Mouse (Mus musculus) CD4-positive, CD25-positive, alpha-beta regulatory T cell, adult 2 months (primary cell): ENCODE measurements around the gene Eln.

Experiments
- DNase-seq: peaks from one replicate; pipeline ENCODE4 v3.0.0-alpha.2; 2012; ENCODE audit warnings: low read depth, low spot score

Eln gene

DNA sequence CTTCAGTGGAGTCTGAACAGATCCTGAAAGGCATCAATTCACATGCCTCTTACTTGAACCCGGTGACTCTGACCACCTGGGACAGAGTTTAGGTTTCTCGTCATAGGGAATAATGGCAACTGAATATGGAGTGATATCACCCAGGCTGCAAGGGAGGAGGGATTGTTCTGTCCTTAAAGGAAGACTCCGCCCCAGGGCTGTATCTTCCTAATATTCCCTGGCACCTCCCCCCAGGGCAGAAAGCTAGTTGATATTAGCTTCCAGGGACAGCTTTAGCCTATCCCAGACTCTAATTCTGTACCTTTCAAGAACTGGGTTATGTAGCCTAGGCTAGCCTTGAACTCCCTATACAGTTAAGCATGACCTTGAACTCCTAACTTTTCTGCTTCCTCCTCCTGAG is 2.1 kb downstream of the Eln start:
- DNase-seq = no peak

GRCm38 (mm10) chr5:134743991-134744390 is 3.1 kb downstream of the Eln start:
- DNase-seq = no peak

DNA sequence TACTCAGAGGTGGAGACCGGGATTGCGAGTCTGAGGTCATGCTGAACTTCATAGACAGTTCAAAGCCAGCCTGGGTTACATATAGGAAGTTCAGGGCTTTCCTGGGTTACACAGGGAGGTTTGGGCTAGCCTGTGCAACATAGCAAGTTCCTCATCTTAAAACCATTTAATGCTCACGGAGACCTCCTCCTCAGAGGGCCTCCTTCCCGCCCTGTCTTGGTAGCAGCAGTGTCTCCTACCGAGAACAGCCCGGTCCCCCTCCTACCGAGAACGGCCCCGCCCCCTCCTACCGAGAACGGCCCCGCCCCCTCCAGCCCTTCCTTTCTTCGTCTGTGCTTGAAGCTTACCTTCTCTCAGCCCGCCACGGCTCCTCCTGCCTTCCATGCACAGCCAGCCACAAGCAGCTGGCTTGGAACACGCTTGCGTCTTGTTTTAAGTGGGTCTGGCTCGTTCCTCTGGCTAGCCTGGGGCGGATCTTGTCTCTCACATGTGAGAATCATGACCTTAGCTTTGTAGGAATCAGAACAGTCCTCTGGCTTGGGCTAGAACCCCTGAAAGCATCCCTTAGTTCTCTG is 4.8 kb downstream of the Eln start:
- DNase-seq = peak; percentile 43

- DNase-seq = no peak
These were observed 6.4 kb downstream of the Eln start for GRCm38 (mm10) chr5:134740501-134741341.

- no peak for DNase-seq
These were observed 7.2 kb downstream of the Eln start for GRCm38 (mm10) chr5:134739951-134740350.

DNA sequence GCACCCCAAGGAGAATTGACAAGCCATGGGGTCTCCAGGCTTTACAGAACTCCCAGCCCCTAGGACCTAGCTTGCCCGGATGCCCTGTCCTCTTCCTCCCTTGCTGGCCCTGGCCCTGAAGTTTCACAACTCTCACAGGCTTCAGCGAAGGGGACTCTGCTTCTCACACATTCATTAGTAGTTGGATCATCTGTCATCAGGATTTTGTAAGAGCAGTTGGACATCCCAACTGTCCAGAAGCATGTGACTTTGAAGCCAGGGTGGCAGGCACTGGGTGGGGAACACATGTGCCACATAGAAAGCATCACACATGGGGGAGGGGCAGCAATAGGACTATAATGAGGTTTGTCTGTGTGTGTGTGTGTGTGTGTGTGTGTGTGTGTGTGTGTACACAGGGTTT is 12.2 kb downstream of the Eln start:
- no peak for DNase-seq

GRCm38 (mm10) chr5:134734072-134734471 is 13.1 kb downstream of the Eln start:
- no peak for DNase-seq

- DNase-seq = no peak
These were observed 13.9 kb downstream of the Eln start for GRCm38 (mm10) chr5:134733241-134733640.

DNA sequence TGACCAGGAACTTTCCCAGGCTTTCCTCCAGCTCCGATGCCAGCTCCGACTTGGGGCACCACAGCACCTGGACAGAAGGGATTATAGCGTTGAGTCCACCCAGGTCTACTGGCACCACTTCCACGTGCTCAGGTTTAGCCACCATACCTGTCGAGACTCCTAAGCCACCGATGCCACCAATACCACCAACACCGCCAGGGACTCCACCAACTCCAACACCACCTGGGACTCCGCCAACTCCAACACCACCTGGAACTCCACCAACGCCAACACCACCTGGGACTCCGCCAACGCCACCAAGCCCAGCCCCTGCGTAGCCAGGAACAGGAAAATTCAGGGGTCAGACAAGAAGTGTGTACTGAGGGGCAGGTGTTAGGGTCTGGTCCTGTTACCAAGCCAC is 18.0 kb downstream of the Eln start:
- DNase-seq = no peak

GRCm38 (mm10) chr5:134728535-134728934 is 18.6 kb downstream of the Eln start:
- no peak for DNase-seq

- no peak for DNase-seq
These were observed 20.0 kb downstream of the Eln start for GRCm38 (mm10) chr5:134727001-134727639.

- no peak for DNase-seq
These were observed 21.8 kb downstream of the Eln start for GRCm38 (mm10) chr5:134725299-134725698.

GRCm38 (mm10) chr5:134720058-134720457 is 27.1 kb downstream of the Eln start:
- DNase-seq = no peak

- no peak for DNase-seq
These were observed 36.0 kb downstream of the Eln start for GRCm38 (mm10) chr5:134711076-134711475.

DNA sequence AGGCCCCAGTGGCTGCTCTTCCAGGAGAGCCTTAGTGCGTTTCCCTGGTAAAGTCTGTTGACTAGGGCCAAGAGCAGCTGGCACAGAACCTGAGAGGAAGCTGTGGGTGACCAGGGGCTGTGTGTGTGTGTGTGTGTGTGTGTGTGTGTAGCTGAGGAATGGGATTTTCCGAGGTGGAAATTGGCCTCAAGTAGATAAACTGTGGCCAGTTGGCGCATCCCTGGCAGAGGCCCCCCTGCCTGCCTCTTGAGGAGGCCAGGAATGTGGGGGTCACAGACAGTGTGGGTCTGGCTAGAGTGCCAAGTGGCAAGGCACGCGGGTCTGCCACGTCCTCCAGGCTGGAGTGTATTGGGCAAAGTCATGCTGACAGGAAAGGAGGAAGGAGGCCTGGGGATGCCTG is 37.8 kb downstream of the Eln start:
- DNase-seq = no peak

- DNase-seq = peak; percentile 89
These were observed 43.0 kb downstream of the Eln start for GRCm38 (mm10) chr5:134704157-134704556.

- DNase-seq = no peak
These were observed 51.6 kb downstream of the Eln start for GRCm38 (mm10) chr5:134695539-134695938.

DNA sequence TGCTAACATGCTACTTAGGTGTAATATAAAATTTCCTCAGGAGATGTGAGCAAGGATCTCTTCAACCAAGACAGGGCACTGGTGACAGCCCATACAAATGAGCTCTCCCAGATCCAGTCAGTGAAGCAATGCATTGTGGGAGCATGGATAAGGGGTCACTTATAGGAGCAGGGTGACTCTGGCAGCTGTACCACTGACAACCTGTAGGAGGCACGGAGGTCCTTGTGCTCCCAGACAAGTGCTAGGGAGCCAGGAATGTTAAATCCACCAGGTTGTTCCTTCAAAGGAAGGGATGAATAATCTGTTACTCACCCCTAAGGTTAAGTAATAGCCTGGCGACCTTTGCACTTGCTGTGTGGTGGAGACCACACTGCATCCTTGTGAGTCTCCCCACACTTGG is 52.0 kb downstream of the Eln start:
- peak; percentile 36 for DNase-seq

DNA sequence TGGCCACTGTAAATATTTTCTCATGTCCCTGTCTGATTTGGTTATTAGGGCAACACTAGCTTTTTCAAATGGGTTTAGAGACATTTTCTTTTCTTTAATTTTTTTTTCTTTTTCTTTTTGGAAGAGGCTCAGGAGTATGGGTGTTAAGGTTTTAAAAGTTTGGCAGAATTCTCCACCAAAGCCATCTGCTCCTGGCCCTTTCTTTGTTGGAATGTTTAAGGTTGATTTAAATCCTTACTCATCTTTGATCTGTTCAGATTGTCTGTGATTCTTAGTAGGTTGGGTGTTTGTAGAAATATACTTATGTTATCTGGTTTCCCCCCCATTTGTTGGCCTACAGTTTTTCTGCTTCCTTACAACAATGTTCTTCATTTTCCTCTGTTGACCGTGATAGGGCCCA is 54.4 kb downstream of the Eln start:
- no peak for DNase-seq

DNA sequence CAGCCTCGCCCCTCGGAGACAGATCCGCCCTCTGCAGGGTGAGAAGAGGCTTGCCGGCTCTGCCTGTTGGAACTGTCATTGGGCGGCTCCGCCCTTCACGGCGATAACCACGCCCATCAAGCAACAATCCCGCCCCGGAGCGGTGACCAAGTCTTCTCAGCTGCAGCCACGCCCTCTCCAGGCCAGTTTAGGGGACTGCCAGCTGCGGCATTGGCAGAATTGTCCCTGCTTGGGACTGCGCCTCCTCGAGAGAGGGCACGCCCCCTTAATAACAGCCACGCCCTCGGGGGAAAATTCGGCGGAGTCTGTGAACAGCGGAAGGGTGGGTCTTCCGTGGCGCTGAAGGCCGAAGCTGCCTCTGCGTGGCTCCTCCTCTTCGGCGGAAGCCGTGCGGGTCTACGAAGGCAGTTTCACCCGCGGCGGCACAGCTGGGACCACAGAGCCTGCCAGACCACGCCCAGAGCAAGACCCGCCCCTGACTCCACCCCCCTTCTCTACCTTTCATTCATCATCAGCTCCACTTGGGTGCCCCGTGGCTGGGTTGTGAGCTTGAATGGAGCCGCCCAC is 58.3 kb downstream of the Eln start:
- peak; percentile 100 for DNase-seq

GRCm38 (mm10) chr5:134688086-134688717 is 58.9 kb downstream of the Eln start, which contains the start of gene Limk1:
TSS of gene Limk1 (minus strand) at chr5:134688598.
- no peak for DNase-seq

- DNase-seq = no peak
These were observed 59.9 kb downstream of the Eln start for GRCm38 (mm10) chr5:134687187-134687586.
